Mouse (Mus musculus) granulocyte monocyte progenitor cell, adult 5-6 weeks (primary cell): Measurements from ENCODE around the gene Krtap4-8. TPM values are rescaled to one million over a fixed set of nuclear protein-coding genes. Genes with fewer than 3 reads are reported as not detected.
"Not testable (repeated sequence)": the region's sequence is repeated elsewhere in the genome, so short reads cannot be mapped to it uniquely, and the experiment has no call there.

Source experiments
- ATAC-seq: replicated peaks from 2 replicates; pipeline ENCODE4 v1.8.0; 2016; ENCODE audit warnings: mild to moderate bottlenecking, moderate TSS enrichment, inconsistent platforms; ENCODE audit not compliant: poor library complexity, severe bottlenecking
- total RNA-seq, 2 experiments: library from RNA; stranded (forward) in 1 of 2; stranded (reverse) in 1 of 2; fragments of 200-712, 200-1000 nt in 1 of 2; fragments of >200 nt in 1 of 2; fragmentation: Nextera tagmentation in 1 of 2; gene quantifications; 2 replicates each; pipeline ENCODE4 v1.2.3; 2014 to 2017

Krtap4-8 gene
- total RNA-seq (2014; fragmentation: Nextera tagmentation), result not detected in 2 replicates
- not detected in 2 replicates for total RNA-seq (2017)

DNA sequence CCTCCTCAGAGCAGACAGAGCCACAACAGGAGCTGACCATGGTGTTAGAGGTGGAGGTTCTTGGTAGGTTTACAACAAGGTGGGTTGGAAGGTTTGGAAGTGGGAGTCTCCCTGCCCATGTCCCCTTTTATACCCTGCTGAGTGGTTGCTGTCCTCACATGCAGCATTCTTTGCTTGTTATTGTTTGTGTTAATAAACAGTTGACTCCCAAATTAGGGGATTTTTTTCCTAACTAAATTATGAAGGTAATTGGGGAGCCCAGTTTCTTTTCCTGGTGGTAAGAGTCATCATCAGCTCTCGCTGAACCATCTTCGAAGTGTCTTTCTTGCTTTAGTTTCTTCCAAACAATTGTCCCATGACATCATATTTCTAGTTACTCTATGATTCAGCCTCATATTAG lies at the start of gene Krtap4-8:
TSS of gene Krtap4-8 (minus strand) at position 101 of the 400 bp plus-strand sequence.
- no peak for ATAC-seq

DNA sequence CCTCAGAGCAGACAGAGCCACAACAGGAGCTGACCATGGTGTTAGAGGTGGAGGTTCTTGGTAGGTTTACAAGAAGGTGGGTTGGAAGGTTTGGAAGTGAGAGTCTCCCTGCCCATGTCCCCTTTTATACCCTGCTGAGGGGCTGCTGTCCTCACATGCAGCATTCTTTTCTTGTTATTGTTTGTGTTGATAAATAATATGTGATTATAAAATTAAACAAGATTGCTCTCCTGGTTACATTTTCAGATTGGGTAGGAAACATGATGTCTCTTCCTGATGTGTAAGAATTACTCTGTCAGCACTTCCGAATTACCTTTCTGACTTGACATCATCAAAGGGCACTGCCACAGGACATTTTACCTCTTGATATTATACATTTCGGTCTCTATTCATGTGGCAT lies 35.1 kb upstream of the Krtap4-8 start, which contains the start of gene Gm11564:
TSS of gene Gm11564 (minus strand) at position 101 of the 400 bp plus-strand sequence.
- not testable (repeated sequence) for ATAC-seq

DNA sequence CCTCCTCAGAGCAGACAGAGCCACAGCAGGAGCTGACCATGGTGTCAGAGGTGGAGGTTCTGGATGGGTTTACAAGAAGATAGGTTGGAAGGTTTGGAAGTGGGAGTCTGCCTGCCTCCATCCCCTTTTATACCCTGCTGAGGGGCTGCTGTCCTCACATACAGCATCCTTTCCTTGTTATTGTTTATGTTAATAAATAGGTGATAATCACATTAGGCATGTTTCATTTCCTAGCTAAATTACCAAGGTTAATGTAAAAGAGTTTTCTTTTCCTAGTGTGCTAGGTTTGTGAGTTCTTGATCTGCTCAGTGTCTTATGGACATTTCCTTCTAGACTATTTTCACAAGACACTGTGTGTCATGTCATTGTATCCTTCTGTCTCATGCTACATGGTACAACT lies 29.3 kb upstream of the Krtap4-8 start, which contains the start of gene Krtap4-13:
TSS of gene Krtap4-13 (minus strand) at position 101 of the 400 bp plus-strand sequence.
- not testable (repeated sequence) for ATAC-seq

DNA sequence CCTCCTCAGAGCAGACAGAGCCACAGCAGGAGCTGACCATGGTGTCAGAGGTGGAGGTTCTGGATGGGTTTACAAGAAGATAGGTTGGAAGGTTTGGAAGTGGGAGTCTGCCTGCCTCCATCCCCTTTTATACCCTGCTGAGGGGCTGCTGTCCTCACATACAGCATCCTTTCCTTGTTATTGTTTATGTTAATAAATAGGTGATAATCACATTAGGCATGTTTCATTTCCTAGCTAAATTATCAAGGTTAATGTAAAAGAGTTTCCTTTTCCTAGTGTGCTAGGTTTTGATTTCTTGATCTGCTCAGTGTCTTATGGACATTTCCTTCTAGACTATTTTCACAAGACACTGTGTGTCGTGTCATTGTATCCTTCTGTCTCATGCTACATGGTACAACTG lies 23.8 kb upstream of the Krtap4-8 start, which contains the start of gene Gm11554:
TSS of gene Gm11554 (minus strand) at position 101 of the 400 bp plus-strand sequence.
- not testable (repeated sequence) for ATAC-seq

DNA sequence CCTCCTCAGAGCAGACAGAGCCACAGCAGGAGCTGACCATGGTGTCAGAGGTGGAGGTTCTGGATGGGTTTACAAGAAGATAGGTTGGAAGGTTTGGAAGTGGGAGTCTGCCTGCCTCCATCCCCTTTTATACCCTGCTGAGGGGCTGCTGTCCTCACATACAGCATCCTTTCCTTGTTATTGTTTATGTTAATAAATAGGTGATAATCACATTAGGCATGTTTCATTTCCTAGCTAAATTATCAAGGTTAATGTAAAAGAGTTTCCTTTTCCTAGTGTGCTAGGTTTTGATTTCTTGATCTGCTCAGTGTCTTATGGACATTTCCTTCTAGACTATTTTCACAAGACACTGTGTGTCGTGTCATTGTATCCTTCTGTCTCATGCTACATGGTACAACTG lies 18.3 kb upstream of the Krtap4-8 start, which contains the start of gene Gm11569:
TSS of gene Gm11569 (minus strand) at position 101 of the 400 bp plus-strand sequence.
- not testable (repeated sequence) for ATAC-seq

DNA sequence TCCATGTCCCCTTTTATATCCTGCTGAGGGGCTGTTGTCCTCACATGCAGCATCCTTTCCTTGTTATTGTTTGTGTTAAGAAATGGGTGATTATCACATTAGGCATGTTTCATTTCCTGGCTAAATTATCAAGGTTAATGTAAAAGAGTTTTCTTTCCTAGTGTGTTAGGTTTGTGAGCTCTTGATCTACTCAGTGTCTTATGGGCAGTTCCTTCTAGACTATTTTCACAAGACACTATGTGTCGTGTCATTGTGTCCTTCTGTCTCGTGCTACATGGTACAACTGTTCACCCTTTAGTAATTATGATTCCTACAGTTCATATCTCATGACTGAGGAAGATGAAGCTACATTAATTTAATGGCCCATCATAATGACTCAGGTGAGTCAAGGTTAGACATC lies 12.9 kb upstream of the Krtap4-8 start, which contains the start of gene Gm11596:
TSS of gene Gm11596 (minus strand) at position 101 of the 400 bp plus-strand sequence.
- no peak for ATAC-seq

DNA sequence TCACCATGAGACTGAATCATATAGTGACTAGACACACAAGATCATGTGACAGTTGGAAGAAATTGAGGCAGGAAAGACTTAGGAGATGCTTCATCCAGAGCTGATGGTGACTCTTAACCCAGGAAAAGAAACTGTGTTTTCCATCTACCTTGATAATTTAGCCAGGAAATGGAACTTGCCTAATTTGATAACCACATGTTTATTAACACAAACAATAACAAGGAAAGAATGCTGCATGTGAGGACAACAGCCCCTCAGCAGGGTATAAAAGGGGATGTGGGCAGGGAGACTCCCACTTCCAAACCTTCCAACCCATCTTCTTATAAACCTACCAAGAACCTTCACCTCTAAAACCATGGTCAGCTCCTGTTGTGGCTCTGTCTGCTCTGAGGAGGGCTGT lies 4.4 kb upstream of the Krtap4-8 start, which contains the start of gene Krtap4-9:
TSS of gene Krtap4-9 (plus strand) at position 301 of the 400 bp plus-strand sequence.
- ATAC-seq, result not testable (repeated sequence)

DNA sequence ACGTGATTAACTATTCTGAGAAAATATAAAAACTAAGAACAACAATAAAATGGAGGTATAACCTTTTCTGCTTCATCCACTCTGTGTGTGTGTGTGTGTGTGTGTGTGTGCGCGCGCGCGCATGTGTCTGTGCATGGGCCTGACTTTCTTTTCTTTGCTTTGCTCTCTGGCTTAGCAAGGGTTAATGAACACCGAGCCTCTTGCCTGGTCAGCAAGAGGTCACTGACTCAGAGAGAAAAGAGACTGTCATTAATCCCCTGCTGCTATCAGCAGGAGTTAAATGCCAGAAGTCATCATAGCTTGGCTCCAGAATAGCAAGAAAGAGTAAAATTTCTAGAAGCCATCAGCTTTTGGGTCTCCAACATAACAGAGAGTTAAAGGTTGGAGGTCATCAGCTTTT lies 2.1 kb downstream of the Krtap4-8 start:
- no peak for ATAC-seq

DNA sequence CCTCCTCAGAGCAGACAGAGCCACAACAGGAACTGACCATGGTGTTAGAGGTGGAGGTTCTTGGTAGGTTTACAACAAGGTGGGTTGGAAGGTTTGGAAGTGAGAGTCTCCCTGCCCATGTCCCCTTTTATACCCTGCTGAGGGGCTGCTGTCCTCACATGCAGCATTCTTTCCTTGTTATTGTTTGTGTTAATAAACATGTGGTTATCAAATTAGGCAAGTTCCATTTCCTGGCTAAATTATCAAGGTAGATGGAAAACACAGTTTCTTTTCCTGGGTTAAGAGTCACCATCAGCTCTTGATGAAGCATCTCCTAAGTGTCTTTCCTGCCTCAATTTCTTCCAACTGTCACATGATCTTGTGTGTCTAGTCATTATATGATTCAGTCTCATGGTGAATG lies 7.7 kb downstream of the Krtap4-8 start, which contains the start of gene Gm11595:
TSS of gene Gm11595 (minus strand) at position 101 of the 400 bp plus-strand sequence.
- ATAC-seq, result not testable (repeated sequence)

DNA sequence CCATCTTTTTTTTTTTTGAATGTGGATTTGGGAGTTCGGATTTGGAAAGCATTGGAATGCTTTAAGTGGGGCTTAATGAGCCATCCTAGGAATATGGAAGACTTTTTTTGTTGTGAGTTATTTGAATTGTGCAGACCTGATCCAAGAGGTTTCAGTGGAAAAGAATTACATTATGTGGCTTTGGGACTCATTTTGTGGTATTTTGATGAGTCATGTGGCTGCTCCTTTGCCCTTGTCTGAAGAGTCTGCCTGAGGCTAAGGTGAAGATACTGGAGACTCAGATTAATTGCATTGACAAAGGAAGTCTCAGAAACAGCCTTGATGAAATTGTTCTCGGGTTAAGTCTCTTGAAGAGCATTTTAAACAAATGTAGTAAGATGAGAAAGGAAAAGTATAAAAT lies 12.1 kb downstream of the Krtap4-8 start:
- no peak for ATAC-seq

DNA sequence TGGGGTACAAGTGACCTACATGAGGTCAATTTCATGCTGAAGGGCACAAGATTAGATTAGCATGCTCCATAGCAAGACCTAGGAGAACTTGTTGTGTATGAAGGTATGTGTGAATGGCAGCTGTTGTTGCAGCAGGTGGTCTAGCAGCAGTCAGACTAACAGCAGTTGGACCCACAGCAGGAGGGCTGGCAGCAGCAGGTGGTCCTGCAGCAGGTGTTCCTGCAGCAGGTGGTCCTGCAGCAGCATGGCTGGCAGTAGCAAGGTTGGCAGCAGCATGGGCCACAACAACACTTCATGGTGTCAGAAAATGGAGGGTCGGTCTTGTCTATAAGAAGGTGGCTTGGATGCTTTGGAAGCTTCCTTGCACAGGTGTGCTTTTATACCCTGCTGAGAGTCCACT lies 21.6 kb downstream of the Krtap4-8 start:
- no peak for ATAC-seq

DNA sequence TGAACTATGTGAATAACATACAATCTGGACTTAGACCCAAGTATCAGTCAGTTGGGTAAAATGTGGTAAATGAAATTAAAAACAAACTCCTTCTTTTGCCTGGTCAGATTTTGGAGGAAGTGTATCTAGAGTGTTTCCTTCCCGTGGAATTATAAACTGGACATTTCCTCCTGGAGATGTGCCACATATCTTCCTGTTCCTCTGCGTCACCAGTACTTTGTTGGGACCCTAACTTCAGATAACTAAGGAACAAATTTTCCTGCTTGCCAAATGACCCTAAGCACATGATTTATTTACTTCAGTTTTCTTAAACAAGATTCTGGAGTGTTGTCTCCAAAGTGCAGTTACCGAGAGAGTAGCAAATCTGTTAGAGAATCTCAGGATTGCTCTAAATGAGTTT lies 36.5 kb downstream of the Krtap4-8 start:
- ATAC-seq, result no peak

DNA sequence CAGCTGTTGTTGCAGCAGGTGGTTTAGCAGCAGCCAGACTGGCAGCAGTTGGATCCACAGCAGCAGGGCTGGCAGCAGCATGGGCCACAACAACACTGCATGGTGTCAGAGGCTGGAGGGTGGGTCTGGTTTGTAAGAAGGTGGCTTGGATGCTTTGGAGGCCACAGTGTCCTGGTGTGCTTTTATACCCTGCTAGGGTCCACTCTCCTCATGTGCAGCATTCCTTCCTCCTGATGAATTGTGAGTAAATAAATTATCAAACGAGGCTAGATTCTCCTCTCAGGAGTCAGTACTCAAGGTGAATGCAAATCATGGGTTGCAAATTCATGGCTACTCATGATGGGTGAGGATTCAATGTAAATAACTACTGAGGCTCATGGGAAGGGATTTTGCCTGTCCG lies 46.3 kb downstream of the Krtap4-8 start, which contains the start of gene Gm14180:
TSS of gene Gm14180 (minus strand) at position 101 of the 400 bp plus-strand sequence.
- ATAC-seq, result no peak

Other genes starting within 250 kb of the Krtap4-8 start
Only the 30 nearest of the 43 such genes appear.
- not detected in 2 replicates for gene Krtap9-3, start 182.6 kb downstream of the Krtap4-8 start, total RNA-seq (2014; fragmentation: Nextera tagmentation)
- not detected in 2 replicates for gene Krtap9-3, start 182.6 kb downstream of the Krtap4-8 start, total RNA-seq (2017)
- gene Gm11938, start 177.4 kb downstream of the Krtap4-8 start, total RNA-seq (2014; fragmentation: Nextera tagmentation), result not detected in 2 replicates
- not detected in 2 replicates for gene Gm11938, start 177.4 kb downstream of the Krtap4-8 start, total RNA-seq (2017)
- not detected in 2 replicates for gene Gm11937, start 170.5 kb downstream of the Krtap4-8 start, total RNA-seq (2014; fragmentation: Nextera tagmentation)
- not detected in 2 replicates for gene Gm11937, start 170.5 kb downstream of the Krtap4-8 start, total RNA-seq (2017)
- gene Krtap2-4, start 165.9 kb downstream of the Krtap4-8 start, total RNA-seq (2014; fragmentation: Nextera tagmentation), result not detected in 2 replicates
- not detected in 2 replicates for gene Krtap2-4, start 165.9 kb downstream of the Krtap4-8 start, total RNA-seq (2017)
- gene Gm11562, start 160.3 kb downstream of the Krtap4-8 start, total RNA-seq (2014; fragmentation: Nextera tagmentation), result not detected in 2 replicates
- not detected in 2 replicates for gene Gm11562, start 160.3 kb downstream of the Krtap4-8 start, total RNA-seq (2017)
- not detected in 2 replicates for gene Krtap4-1, start 152.5 kb downstream of the Krtap4-8 start, total RNA-seq (2014; fragmentation: Nextera tagmentation)
- not detected in 2 replicates for gene Krtap4-1, start 152.5 kb downstream of the Krtap4-8 start, total RNA-seq (2017)
- gene Krtap4-2, start 145.6 kb downstream of the Krtap4-8 start, total RNA-seq (2014; fragmentation: Nextera tagmentation), result not detected in 2 replicates
- not detected in 2 replicates for gene Krtap4-2, start 145.6 kb downstream of the Krtap4-8 start, total RNA-seq (2017)
- not detected in 2 replicates for gene Krtap4-7, start 136.6 kb downstream of the Krtap4-8 start, total RNA-seq (2014; fragmentation: Nextera tagmentation)
- not detected in 2 replicates for gene Krtap4-7, start 136.6 kb downstream of the Krtap4-8 start, total RNA-seq (2017)
- gene Gm11555, start 130.5 kb downstream of the Krtap4-8 start, total RNA-seq (2014; fragmentation: Nextera tagmentation), result not detected in 2 replicates
- gene Gm11555, start 130.5 kb downstream of the Krtap4-8 start, total RNA-seq (2017), result not detected in 2 replicates
- not detected in 2 replicates for gene Gm11563, start 121.7 kb downstream of the Krtap4-8 start, total RNA-seq (2014; fragmentation: Nextera tagmentation)
- gene Gm11563, start 121.7 kb downstream of the Krtap4-8 start, total RNA-seq (2017), result not detected in 2 replicates
- not detected in 2 replicates for gene Krtap4-6, start 114.7 kb downstream of the Krtap4-8 start, total RNA-seq (2014; fragmentation: Nextera tagmentation)
- gene Krtap4-6, start 114.7 kb downstream of the Krtap4-8 start, total RNA-seq (2017), result not detected in 2 replicates
- not detected in 2 replicates for gene Gm14190, start 90.0 kb downstream of the Krtap4-8 start, total RNA-seq (2014; fragmentation: Nextera tagmentation)
- not detected in 2 replicates for gene Gm14190, start 90.0 kb downstream of the Krtap4-8 start, total RNA-seq (2017)
- not detected in 2 replicates for gene Gm14180, start 46.4 kb downstream of the Krtap4-8 start, total RNA-seq (2014; fragmentation: Nextera tagmentation)
- gene Gm14180, start 46.4 kb downstream of the Krtap4-8 start, total RNA-seq (2017), result not detected in 2 replicates
- gene Gm11595, start 7.8 kb downstream of the Krtap4-8 start, total RNA-seq (2014; fragmentation: Nextera tagmentation), result not detected in 2 replicates
- gene Gm11595, start 7.8 kb downstream of the Krtap4-8 start, total RNA-seq (2017), result not detected in 2 replicates
- not detected in 2 replicates for gene Krtap4-9, start 4.5 kb upstream of the Krtap4-8 start, total RNA-seq (2014; fragmentation: Nextera tagmentation)
- not detected in 2 replicates for gene Krtap4-9, start 4.5 kb upstream of the Krtap4-8 start, total RNA-seq (2017)
- not detected in 2 replicates for gene Gm11596, start 12.8 kb upstream of the Krtap4-8 start, total RNA-seq (2014; fragmentation: Nextera tagmentation)
- not detected in 2 replicates for gene Gm11596, start 12.8 kb upstream of the Krtap4-8 start, total RNA-seq (2017)
- gene Gm11569, start 18.2 kb upstream of the Krtap4-8 start, total RNA-seq (2014; fragmentation: Nextera tagmentation), result not detected in 2 replicates
- not detected in 2 replicates for gene Gm11569, start 18.2 kb upstream of the Krtap4-8 start, total RNA-seq (2017)
- not detected in 2 replicates for gene Gm11554, start 23.7 kb upstream of the Krtap4-8 start, total RNA-seq (2014; fragmentation: Nextera tagmentation)
- gene Gm11554, start 23.7 kb upstream of the Krtap4-8 start, total RNA-seq (2017), result not detected in 2 replicates
- not detected in 2 replicates for gene Krtap4-13, start 29.2 kb upstream of the Krtap4-8 start, total RNA-seq (2014; fragmentation: Nextera tagmentation)
- not detected in 2 replicates for gene Krtap4-13, start 29.2 kb upstream of the Krtap4-8 start, total RNA-seq (2017)
- gene Gm11564, start 35.0 kb upstream of the Krtap4-8 start, total RNA-seq (2014; fragmentation: Nextera tagmentation), result not detected in 2 replicates
- gene Gm11564, start 35.0 kb upstream of the Krtap4-8 start, total RNA-seq (2017), result not detected in 2 replicates
- not detected in 2 replicates for gene 2300003K06Rik, start 57.4 kb upstream of the Krtap4-8 start, total RNA-seq (2014; fragmentation: Nextera tagmentation)
- gene 2300003K06Rik, start 57.4 kb upstream of the Krtap4-8 start, total RNA-seq (2017), result not detected in 2 replicates
- gene Krtap4-16, start 70.9 kb upstream of the Krtap4-8 start, total RNA-seq (2014; fragmentation: Nextera tagmentation), result not detected in 2 replicates
- gene Krtap4-16, start 70.9 kb upstream of the Krtap4-8 start, total RNA-seq (2017), result not detected in 2 replicates
- gene Gm11568, start 77.2 kb upstream of the Krtap4-8 start, total RNA-seq (2014; fragmentation: Nextera tagmentation), result not detected in 2 replicates
- gene Gm11568, start 77.2 kb upstream of the Krtap4-8 start, total RNA-seq (2017), result not detected in 2 replicates
- not detected in 2 replicates for gene Gm11559, start 83.8 kb upstream of the Krtap4-8 start, total RNA-seq (2014; fragmentation: Nextera tagmentation)
- not detected in 2 replicates for gene Gm11559, start 83.8 kb upstream of the Krtap4-8 start, total RNA-seq (2017)
- gene Krtap9-1, start 92.7 kb upstream of the Krtap4-8 start, total RNA-seq (2014; fragmentation: Nextera tagmentation), result not detected in 2 replicates
- not detected in 2 replicates for gene Krtap9-1, start 92.7 kb upstream of the Krtap4-8 start, total RNA-seq (2017)
- gene Gm11567, start 98.5 kb upstream of the Krtap4-8 start, total RNA-seq (2014; fragmentation: Nextera tagmentation), result not detected in 2 replicates
- gene Gm11567, start 98.5 kb upstream of the Krtap4-8 start, total RNA-seq (2017), result not detected in 2 replicates
- not detected in 2 replicates for gene Krtap31-1, start 127.2 kb upstream of the Krtap4-8 start, total RNA-seq (2014; fragmentation: Nextera tagmentation)
- gene Krtap31-1, start 127.2 kb upstream of the Krtap4-8 start, total RNA-seq (2017), result not detected in 2 replicates
- gene Gm11565, start 134.0 kb upstream of the Krtap4-8 start, total RNA-seq (2014; fragmentation: Nextera tagmentation), result not detected in 2 replicates
- gene Gm11565, start 134.0 kb upstream of the Krtap4-8 start, total RNA-seq (2017), result not detected in 2 replicates
- not detected in 2 replicates for gene Krtap31-2, start 155.6 kb upstream of the Krtap4-8 start, total RNA-seq (2014; fragmentation: Nextera tagmentation)
- not detected in 2 replicates for gene Krtap31-2, start 155.6 kb upstream of the Krtap4-8 start, total RNA-seq (2017)
- gene Krtap9-5, start 167.8 kb upstream of the Krtap4-8 start, total RNA-seq (2014; fragmentation: Nextera tagmentation), result not detected in 2 replicates
- gene Krtap9-5, start 167.8 kb upstream of the Krtap4-8 start, total RNA-seq (2017), result not detected in 2 replicates